9 mouse cellular contexts compared by ENCODE assay signal in the genomic region with DNA sequence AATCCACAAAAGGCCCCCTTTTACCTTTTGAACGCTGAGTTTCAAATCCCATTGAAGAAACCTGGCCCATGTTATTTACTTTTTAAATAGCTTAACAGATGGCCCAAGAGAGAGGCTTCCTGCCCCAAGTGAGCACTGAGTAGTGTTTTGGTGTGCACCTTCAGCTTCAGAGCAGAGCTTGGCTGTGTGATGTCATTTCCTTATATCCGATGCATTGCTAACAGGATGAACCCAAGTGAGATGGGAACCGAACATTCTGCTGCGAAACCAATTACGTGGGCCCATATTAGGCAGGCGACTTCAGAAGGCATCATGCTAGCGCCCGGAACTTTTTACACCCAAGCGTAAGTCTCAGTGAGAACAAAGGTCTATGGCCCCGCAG.
DNase-seq lines count a peak whose midpoint lies in the region; ATAC-seq and TF ChIP-seq lines count a peak whose summit lies in the region.
"Had no signal": no experiment of that assay in that cellular context is flagged by ENCODE, and none has a peak within 500 bp of the region (broad histone marks: within the 10 kb centered on the region; RNA-seq: fewer than 3 reads in every experiment).

No protein-coding gene starts in this region.

- 0 out of 2 replicates have a peak, but pooled peaks have one; percentile 23 for ATAC-seq in hindbrain, embryonic 12.5 days (ENCODE audit: low FRiP score)
- ATAC-seq in neural tube, embryonic 14.5 days (ENCODE audit: low read depth) = no peak
- ATAC-seq in liver, postnatal 0 days = no peak

- TF ChIP-seq POLR2A in cortical plate, adult 2 months (IDR thresholded peaks at IDR 0.05; ENCODE audit: extremely low read depth, insufficient read depth, low read length) = no peak

- peaks cover 14% of the 10 kb centered on the region for H3K27me3 ChIP-seq in hindbrain, embryonic 12.5 days
- H3K27me3 ChIP-seq in neural tube, embryonic 14.5 days (ENCODE audit: control insufficient read depth, insufficient read depth, low read length) = no peaks in the 10 kb centered on the region
- no peaks in the 10 kb centered on the region for H3K27me3 ChIP-seq in liver, postnatal 0 days (ENCODE audit: insufficient read depth, low read length)

- no peaks in the 10 kb centered on the region for H3K9me3 ChIP-seq in hindbrain, embryonic 12.5 days (replicated peaks)
- no peaks in the 10 kb centered on the region for H3K9me3 ChIP-seq in neural tube, embryonic 14.5 days (ENCODE audit: control insufficient read depth, low read length)
- no peaks in the 10 kb centered on the region for H3K9me3 ChIP-seq in liver, postnatal 0 days (ENCODE audit: low read length)

- TF ChIP-seq CTCF in layer of hippocampus, adult 2 months (conservative IDR thresholded peaks at IDR 0.05) = no peak
- no peak for TF ChIP-seq CTCF in cortical plate, adult 2 months (IDR thresholded peaks at IDR 0.05; ENCODE audit: extremely low read depth, insufficient read depth, low read length)
- no peak for TF ChIP-seq CTCF in liver, postnatal 0 days (IDR thresholded peaks at IDR 0.05; ENCODE audit: low read depth)

- no peak overlapping the region for H3K4me3 ChIP-seq in layer of hippocampus, adult 2 months
- no peak overlapping the region for H3K4me3 ChIP-seq in cortical plate, adult 2 months (ENCODE audit: insufficient read depth, low read length)
- no peak overlapping the region for H3K4me3 ChIP-seq in hindbrain, embryonic 12.5 days
- H3K4me3 ChIP-seq in neural tube, embryonic 14.5 days (ENCODE audit: low read depth, low read length) = no peak overlapping the region
- no peak overlapping the region for H3K4me3 ChIP-seq in liver, postnatal 0 days (ENCODE audit: low read depth, low read length)

- TF ChIP-seq EP300 in liver, postnatal 0 days (IDR thresholded peaks at IDR 0.05; ENCODE audit: low read depth) = no peak

- DNase-seq in layer of hippocampus, adult 2 months (ENCODE audit: low spot score in 2 of 2) = no peak
- no peak for DNase-seq in layer of hippocampus, adult 9-11 months
- DNase-seq in ovary, postnatal 14 days (ENCODE audit: low spot score) = no peak
- DNase-seq in gastrocnemius, postnatal 36 days = no peak
- DNase-seq in liver, postnatal 0 days = no peak

- H3K9ac ChIP-seq in hindbrain, embryonic 12.5 days = no peak overlapping the region
- no peak overlapping the region for H3K9ac ChIP-seq in neural tube, embryonic 14.5 days (replicated peaks; ENCODE audit: low read depth, low read length)
- no peak overlapping the region for H3K9ac ChIP-seq in liver, postnatal 0 days (replicated peaks)

- H3K36me3 ChIP-seq in hindbrain, embryonic 12.5 days = no peaks in the 10 kb centered on the region
- no peaks in the 10 kb centered on the region for H3K36me3 ChIP-seq in neural tube, embryonic 14.5 days (ENCODE audit: control insufficient read depth, insufficient read depth, low read length)
- no peaks in the 10 kb centered on the region for H3K36me3 ChIP-seq in liver, postnatal 0 days (replicated peaks; ENCODE audit: insufficient read depth, low read length)
- H3K36me3 ChIP-seq: G1E had no signal

- WGBS in hindbrain, embryonic 12.5 days = 70% methylated on average over 10 of the region's 10 CpGs
- WGBS in neural tube, embryonic 14.5 days = 68% methylated on average over 10 of the region's 10 CpGs
- 78% methylated on average over 10 of the region's 10 CpGs for WGBS in liver, postnatal 0 days (ENCODE audit: insufficient replicate concordance)

- 0 out of 2 replicates have a peak, but pooled peaks cover 1% of the 10 kb centered on the region for H3K4me1 ChIP-seq in cortical plate, adult 2 months (ENCODE audit: control insufficient read depth, insufficient read depth, low read length)
- H3K4me1 ChIP-seq in hindbrain, embryonic 12.5 days = peaks cover 40% of the 10 kb centered on the region
- H3K4me1 ChIP-seq in neural tube, embryonic 14.5 days (ENCODE audit: control insufficient read depth, insufficient read depth, low read length) = no peaks in the 10 kb centered on the region; the same call in 1 of the 2 replicates
- H3K4me1 ChIP-seq in liver, postnatal 0 days (ENCODE audit: insufficient read depth) = peaks cover 2% of the 10 kb centered on the region; the same call in 1 of the 2 replicates

- peak overlapping the region; percentile 89 for H3K27ac ChIP-seq in layer of hippocampus, adult 2 months
- H3K27ac ChIP-seq in cortical plate, adult 2 months (ENCODE audit: insufficient read depth, low read length) = peak overlapping the region; percentile 64
- H3K27ac ChIP-seq in hindbrain, embryonic 12.5 days = peak overlapping the region; percentile 79
- 0 out of 2 replicates have a peak overlapping the region, but pooled peaks have one; percentile 16 for H3K27ac ChIP-seq in neural tube, embryonic 14.5 days (ENCODE audit: low read depth, low read length)
- H3K27ac ChIP-seq in liver, postnatal 0 days (ENCODE audit: low read depth) = no peak overlapping the region

- H3K4me2 ChIP-seq in hindbrain, embryonic 12.5 days (replicated peaks) = no peak overlapping the region
- H3K4me2 ChIP-seq in neural tube, embryonic 14.5 days (ENCODE audit: low read depth, low read length) = no peak overlapping the region
- no peak overlapping the region for H3K4me2 ChIP-seq in liver, postnatal 0 days (ENCODE audit: low read depth, low read length)

- intact Hi-C loops in gastrocnemius, postnatal 36 days (cut with DNase I) = no loop called here
